Mouse (Mus musculus) G1E (cell line): ENCODE data around the gene Cadps. TPM values are rescaled to one million over a fixed set of nuclear protein-coding genes. Genes with fewer than 3 reads are reported as not detected.

Experiments used
- ATAC-seq: 2 replicates; pipeline ENCODE4 v1.8.0; 2016; ENCODE audit warnings: mild to moderate bottlenecking; ENCODE audit not compliant: insufficient number of reproducible peaks, poor library complexity, low FRiP score, severe bottlenecking; ENCODE audit errors: extremely low read depth
- DNase-seq: peaks from one replicate; pipeline ENCODE4 v3.0.0; 2012; ENCODE audit warnings: low spot score
- H3K27me3 ChIP-seq: 2 replicates; pipeline ENCODE4 v1.6.1; 2012; ENCODE audit warnings: mild to moderate bottlenecking, low read length, inconsistent platforms; ENCODE audit not compliant: insufficient read depth
- H3K36me3 ChIP-seq: replicated peaks from 2 replicates; pipeline ENCODE3; 2012; ENCODE audit warnings: mild to moderate bottlenecking, inconsistent platforms
- H3K4me1 ChIP-seq: 2 replicates; pipeline ENCODE4 v1.6.1; 2012; ENCODE audit warnings: low read depth, low read length, inconsistent platforms, mixed read lengths; ENCODE audit not compliant: insufficient read depth
- H3K4me3 ChIP-seq: 2 replicates; pipeline ENCODE4 v1.5.1; 2012; ENCODE audit warnings: low read depth, mild to moderate bottlenecking, inconsistent platforms, low read length, moderate library complexity, mixed read lengths
- H3K9me3 ChIP-seq: replicated peaks from 2 replicates; pipeline ENCODE4 v1.6.1; 2012; ENCODE audit warnings: inconsistent platforms
- CTCF ChIP-seq: IDR thresholded peaks from 2 replicates; pipeline ENCODE4 v1.5.1; 2012; ENCODE audit warnings: low read depth, low read length, inconsistent platforms, mixed read lengths
- GATA1 ChIP-seq: IDR thresholded peaks from 2 replicates; pipeline ENCODE4 v1.6.1; 2012; ENCODE audit warnings: borderline replicate concordance, low read length, inconsistent platforms, mixed read lengths
- GATA2 ChIP-seq: IDR thresholded peaks from 2 replicates; pipeline ENCODE4 v1.6.1; 2012; ENCODE audit warnings: low read depth, low read length, inconsistent platforms, borderline replicate concordance
- POLR2AphosphoS5 ChIP-seq: IDR thresholded peaks from 2 replicates; pipeline ENCODE4 v1.6.1; 2012; ENCODE audit warnings: low read depth, low read length, inconsistent platforms; ENCODE audit not compliant: insufficient replicate concordance
- TAL1 ChIP-seq: conservative IDR thresholded peaks from 2 replicates; pipeline ENCODE4 v1.6.1; 2012; ENCODE audit warnings: low read depth, low read length, inconsistent platforms, mixed read lengths
- polyA plus RNA-seq: library from polyadenylated mRNA; stranded (reverse); fragments of >175 nt; gene quantifications from 2 replicates; pipeline ENCODE4 v1.2.3, GENCODE M21; 2012
- total RNA-seq, 2 experiments: library from RNA; stranded (forward) in 1 of 2; stranded (reverse) in 1 of 2; fragments of 200-1000 nt in 1 of 2; fragments of >200 nt in 1 of 2; fragmentation: Nextera tagmentation in 1 of 2; gene quantifications; 2 replicates each; pipeline ENCODE4 v1.2.3; 2014 to 2017

The Cadps gene
- total and polyA plus RNA-seq, 3 experiments: 0.38 TPM; not detected in 2

GRCm38 (mm10) chr14:12838323-12838722 is 15.4 kb upstream of the Cadps start:
- ATAC-seq (no peak), DNase-seq (no peak)
- H3K4me3 ChIP-seq: no peak overlapping the region
- no peaks in the 10 kb centered on the region for H3K27me3 ChIP-seq
- no peaks in the 10 kb centered on the region for H3K4me1 ChIP-seq
- no peaks in the 10 kb centered on the region for H3K36me3 ChIP-seq
- no peaks in the 10 kb centered on the region for H3K9me3 ChIP-seq
- TF ChIP-seq CTCF: no peak
- TF ChIP-seq POLR2AphosphoS5: no peak
- TF ChIP-seq GATA2: no peak
- TF ChIP-seq TAL1: no peak
- no peak for TF ChIP-seq GATA1

GRCm38 (mm10) chr14:12837902-12838301 is 15.0 kb upstream of the Cadps start:
- no peak for ATAC-seq
- H3K9me3 ChIP-seq: no peaks in the 10 kb centered on the region
- TF ChIP-seq CTCF (no peak), GATA2 (no peak), GATA1 (no peak), TAL1 (no peak), POLR2AphosphoS5 (no peak)

GRCm38 (mm10) chr14:12823781-12824180 is 902 bp upstream of the Cadps start:
- TF ChIP-seq GATA1: no peak
- no peak for TF ChIP-seq POLR2AphosphoS5
- TF ChIP-seq GATA2: no peak
- TF ChIP-seq TAL1: no peak
- TF ChIP-seq CTCF: no peak
- Histone ChIP-seq H3K9me3 (peaks cover 14% of the 10 kb centered on the region), H3K27me3 (no peaks in the 10 kb centered on the region), H3K4me3 (no peak overlapping the region), H3K4me1 (no peaks in the 10 kb centered on the region), H3K36me3 (no peaks in the 10 kb centered on the region)
- ATAC-seq (no peak), DNase-seq (no peak)

More at GRCm38 (mm10) chr14:12837902-12838301, 15.0 kb upstream of the Cadps start:
- H3K27me3 ChIP-seq: no peaks in the 10 kb centered on the region
- H3K36me3 ChIP-seq: no peaks in the 10 kb centered on the region
- H3K4me1 ChIP-seq: no peaks in the 10 kb centered on the region
- no peak overlapping the region for H3K4me3 ChIP-seq
- no peak for DNase-seq

GRCm38 (mm10) chr14:12821831-12822490 is 918 bp downstream of the Cadps start:
- H3K27me3 ChIP-seq: no peaks in the 10 kb centered on the region
- DNase-seq (no peak), ATAC-seq (no peak)
- TF ChIP-seq GATA2: no peak
- no peak for TF ChIP-seq TAL1
- TF ChIP-seq GATA1: no peak
- TF ChIP-seq POLR2AphosphoS5: no peak
- no peak for TF ChIP-seq CTCF
- no peaks in the 10 kb centered on the region for H3K36me3 ChIP-seq
- peaks cover 14% of the 10 kb centered on the region for H3K9me3 ChIP-seq
- H3K4me3 ChIP-seq: no peak overlapping the region; the same call in 1 of the 2 replicates
- no peaks in the 10 kb centered on the region for H3K4me1 ChIP-seq

- no peak for TF ChIP-seq CTCF
- no peak for TF ChIP-seq POLR2AphosphoS5
- no peak for TF ChIP-seq GATA1
- Histone ChIP-seq H3K4me3 (no peak overlapping the region), H3K4me1 (no peaks in the 10 kb centered on the region), H3K9me3 (peaks cover 14% of the 10 kb centered on the region), H3K27me3 (no peaks in the 10 kb centered on the region), H3K36me3 (no peaks in the 10 kb centered on the region)
- DNase-seq: no peak
- ATAC-seq: no peak
Measured at GRCm38 (mm10) chr14:12821156-12821813, 1.6 kb downstream of the Cadps start.

GRCm38 (mm10) chr14:12820149-12820548 is 2.7 kb downstream of the Cadps start:
- Histone ChIP-seq H3K4me1 (no peaks in the 10 kb centered on the region), H3K4me3 (no peak overlapping the region), H3K27me3 (no peaks in the 10 kb centered on the region), H3K36me3 (no peaks in the 10 kb centered on the region), H3K9me3 (peaks cover 14% of the 10 kb centered on the region)
- DNase-seq (no peak), ATAC-seq (no peak)
- no peak for TF ChIP-seq GATA2

GRCm38 (mm10) chr14:12818442-12818841 is 4.4 kb downstream of the Cadps start:
- peaks cover 14% of the 10 kb centered on the region for H3K9me3 ChIP-seq

More at GRCm38 (mm10) chr14:12818442-12818841, 4.4 kb downstream of the Cadps start:
- DNase-seq (no peak), ATAC-seq (no peak)
- Histone ChIP-seq H3K4me1 (no peaks in the 10 kb centered on the region), H3K27me3 (no peaks in the 10 kb centered on the region), H3K4me3 (no peak overlapping the region), H3K36me3 (no peaks in the 10 kb centered on the region)
- TF ChIP-seq GATA1 (no peak), CTCF (no peak), GATA2 (no peak), POLR2AphosphoS5 (no peak), TAL1 (no peak)
